Mouse (Mus musculus): Measurements from ENCODE around the gene Olfr195. TPM values are rescaled to one million over a fixed set of nuclear protein-coding genes. Genes with fewer than 3 reads are reported as not detected.

Olfr195 gene
- not detected for total RNA-seq (2023)

DNA sequence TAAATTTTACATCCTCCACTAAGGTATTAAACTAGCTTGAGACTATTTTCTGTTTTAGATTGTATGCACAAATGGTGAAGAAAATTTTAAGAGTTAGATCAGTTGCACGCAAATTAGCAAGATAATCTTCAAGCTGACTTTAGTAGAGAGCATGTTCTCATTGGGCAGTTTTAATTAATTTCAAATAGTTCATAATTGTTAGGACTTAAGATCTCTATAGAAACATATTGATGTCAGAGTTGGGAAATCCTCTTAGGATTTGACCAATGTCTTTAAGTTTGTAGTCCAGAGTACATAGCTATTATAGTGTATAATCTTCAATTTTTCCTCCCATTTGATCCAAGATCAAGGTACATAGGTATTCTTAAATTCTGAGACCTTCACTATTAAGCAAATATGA lies at the start of gene Olfr195:
Gene Olfr195, plus strand, starts transcription at position 301 of the 400 bp plus-strand sequence.

GRCm38 (mm10) chr16:59111781-59112180 lies 35.1 kb upstream of the Olfr195 start, which contains the start of gene Olfr193:
Gene Olfr193 (minus strand): TSS chr16:59111881.

DNA sequence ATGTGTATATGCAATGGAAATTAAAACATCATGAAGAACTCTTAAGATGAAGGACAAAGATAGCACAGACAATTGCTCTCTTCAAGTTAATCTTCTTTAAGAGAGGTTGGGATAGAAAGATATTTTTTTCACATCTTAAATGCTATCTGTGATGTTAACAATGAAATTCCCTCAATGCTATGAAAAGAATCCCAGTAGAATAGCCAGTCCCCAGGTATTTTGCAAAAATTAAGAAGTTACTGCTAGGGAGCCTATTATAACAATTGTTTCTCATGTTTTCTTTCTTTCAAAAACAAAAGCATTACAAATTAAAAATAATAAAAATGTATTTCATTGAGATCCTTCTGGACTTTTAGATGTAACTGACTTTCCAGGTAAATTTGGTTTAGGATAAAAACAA lies 25.9 kb upstream of the Olfr195 start, which contains the start of gene Olfr194:
Gene Olfr194, minus strand, starts transcription at position 101 of the 400 bp plus-strand sequence.

GRCm38 (mm10) chr16:59170354-59170753 lies 23.5 kb downstream of the Olfr195 start, which contains the start of gene Olfr196:
Gene Olfr196 (minus strand): TSS chr16:59170454.

Other genes with a start within 250 kb of the Olfr195 start
- gene Olfr181, start 218.3 kb upstream of the Olfr195 start, total RNA-seq (2023) = not detected
- gene Olfr180, start 217.7 kb upstream of the Olfr195 start, total RNA-seq (2023) = not detected
- not detected for gene Olfr183, start 151.7 kb upstream of the Olfr195 start, total RNA-seq (2023)
- gene Olfr186, start 116.8 kb upstream of the Olfr195 start, total RNA-seq (2023) = not detected
- gene Olfr187, start 107.3 kb upstream of the Olfr195 start, total RNA-seq (2023) = not detected
- not detected for gene Olfr190, start 69.0 kb upstream of the Olfr195 start, total RNA-seq (2023)
- gene Olfr191, start 57.2 kb upstream of the Olfr195 start, total RNA-seq (2023) = not detected
- not detected for gene Olfr193, start 35.2 kb upstream of the Olfr195 start, total RNA-seq (2023)
- not detected for gene Olfr194, start 26.0 kb upstream of the Olfr195 start, total RNA-seq (2023)
- gene Olfr196, start 23.4 kb downstream of the Olfr195 start, total RNA-seq (2023) = not detected
- gene Olfr198, start 56.5 kb downstream of the Olfr195 start, total RNA-seq (2023) = not detected
- gene Olfr199, start 72.7 kb downstream of the Olfr195 start, total RNA-seq (2023) = not detected
- gene Olfr201, start 125.6 kb downstream of the Olfr195 start, total RNA-seq (2023) = not detected
- gene Olfr202, start 139.7 kb downstream of the Olfr195 start, total RNA-seq (2023) = not detected
- gene Olfr203, start 151.8 kb downstream of the Olfr195 start, total RNA-seq (2023) = not detected
- not detected for gene Olfr204, start 171.2 kb downstream of the Olfr195 start, total RNA-seq (2023)
- gene Olfr205, start 184.1 kb downstream of the Olfr195 start, total RNA-seq (2023) = not detected
- gene Olfr206, start 202.2 kb downstream of the Olfr195 start, total RNA-seq (2023) = not detected
- gene Olfr209, start 216.9 kb downstream of the Olfr195 start, total RNA-seq (2023) = not detected